Mouse (Mus musculus): ENCODE data around the gene Gm20388.

Gene Gm20388

DNA sequence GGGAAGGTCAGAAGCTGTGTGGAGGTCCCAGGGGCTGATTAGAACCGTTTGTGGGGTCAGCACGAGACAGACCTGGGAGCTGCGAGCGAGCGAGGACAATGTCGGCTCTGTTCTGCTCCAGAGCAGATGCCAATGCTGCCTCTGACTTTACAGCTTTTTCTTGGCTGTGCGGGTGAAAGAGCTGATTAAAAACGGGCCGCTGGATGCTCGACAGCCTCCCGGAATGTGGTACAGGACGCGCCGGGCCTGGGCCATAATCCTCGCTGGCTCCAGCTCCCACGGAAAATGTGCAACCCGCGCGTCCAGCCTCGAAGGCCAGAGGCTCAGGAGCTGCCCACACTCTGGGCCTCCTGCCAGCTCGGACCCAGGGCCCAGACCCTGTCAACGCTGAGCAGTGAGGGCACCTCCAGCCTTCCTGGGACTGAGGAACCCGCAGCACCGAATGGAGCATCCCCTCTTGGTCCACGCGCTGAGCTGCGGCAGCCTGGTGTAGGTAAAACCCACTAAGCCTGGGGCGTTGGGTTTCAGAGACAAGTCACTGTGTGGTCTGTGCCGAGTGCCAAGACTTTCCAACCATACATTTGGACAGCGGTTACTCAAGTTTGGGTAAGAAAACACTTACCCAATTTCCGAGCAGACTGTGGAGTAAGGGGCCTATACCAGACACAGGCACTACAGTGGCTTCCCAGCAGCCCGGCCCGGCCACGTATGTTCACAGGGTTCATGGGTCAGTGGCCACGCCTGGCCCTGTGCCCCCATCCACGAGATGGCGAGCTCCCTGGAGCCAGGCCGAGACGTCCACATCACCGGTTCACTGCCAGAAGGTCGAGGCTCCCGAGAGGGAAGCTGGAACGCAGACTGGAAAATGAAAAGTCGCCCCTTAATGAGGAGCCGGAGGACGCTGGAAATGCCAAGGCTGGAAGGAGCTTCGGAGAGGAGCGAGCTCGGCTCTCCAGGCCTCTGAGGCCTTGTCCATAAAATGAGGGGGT is 1557.7 kb downstream of the Gm20388 start:
- DNase-seq (ENCODE audit: low read depth, low spot score): no peak

DNA sequence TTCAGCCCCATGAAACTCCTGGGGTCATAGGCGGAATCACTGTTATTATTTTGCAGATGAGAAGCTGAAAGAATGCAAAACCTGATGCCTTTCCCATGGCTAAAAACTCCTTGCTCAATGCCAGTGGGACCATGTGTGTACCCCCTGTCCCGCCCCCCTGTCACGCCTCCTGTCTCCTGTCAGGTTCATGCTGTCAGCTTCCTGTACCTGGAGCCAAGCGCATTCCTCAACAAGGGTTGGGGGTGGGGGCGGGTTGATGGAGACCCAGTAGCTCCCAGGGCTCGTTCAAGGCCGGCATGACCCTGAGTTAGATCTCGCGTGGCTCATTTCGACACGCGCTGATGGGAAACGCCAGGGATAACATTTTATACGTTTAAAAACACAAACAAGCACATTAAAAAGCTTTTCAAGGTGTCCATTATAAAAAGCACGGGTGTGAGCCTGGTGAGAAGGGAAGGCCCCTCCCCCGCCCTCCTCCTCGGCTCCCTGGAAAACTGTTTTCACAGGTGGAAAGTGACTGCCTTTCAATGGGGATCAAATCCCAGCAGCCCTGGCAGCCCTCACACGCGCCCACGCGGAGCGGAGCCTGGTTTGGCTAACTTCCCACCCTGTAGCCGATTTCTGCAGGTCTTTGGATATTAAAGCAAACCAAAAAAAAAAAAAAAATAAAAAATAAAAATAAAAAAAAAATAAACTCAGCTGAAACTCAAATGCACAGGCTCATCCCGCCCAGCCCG is 1563.7 kb downstream of the Gm20388 start:
- DNase-seq (ENCODE audit: low read depth, low spot score): peak; percentile 46

DNA sequence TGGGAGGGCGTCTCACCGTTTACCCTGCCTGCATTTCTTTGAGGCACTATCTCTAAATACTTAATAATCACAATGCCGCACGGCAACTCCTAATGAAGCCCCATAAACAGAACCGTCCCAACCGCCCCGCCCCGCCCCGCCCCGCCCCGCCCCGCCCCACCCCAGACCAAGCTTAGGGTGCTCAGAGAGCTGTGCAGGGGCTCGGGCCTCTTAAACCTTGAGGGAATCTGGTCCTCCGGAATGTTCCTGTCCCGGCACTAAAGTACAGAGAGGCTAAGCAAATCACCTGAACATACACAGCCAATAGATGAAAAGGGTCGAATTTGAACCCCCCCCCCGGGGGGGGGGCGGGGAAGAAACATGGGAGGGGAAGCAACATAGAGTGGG is 1564.2 kb downstream of the Gm20388 start:
- DNase-seq (ENCODE audit: low read depth, low spot score): no peak

GRCm38 (mm10) chr8:121477851-121478547 is 1567.4 kb downstream of the Gm20388 start:
- DNase-seq (ENCODE audit: low read depth, low spot score): peak; percentile 24

GRCm38 (mm10) chr8:121479144-121479543 is 1568.5 kb downstream of the Gm20388 start:
- no peak for DNase-seq (ENCODE audit: low read depth, low spot score)

DNA sequence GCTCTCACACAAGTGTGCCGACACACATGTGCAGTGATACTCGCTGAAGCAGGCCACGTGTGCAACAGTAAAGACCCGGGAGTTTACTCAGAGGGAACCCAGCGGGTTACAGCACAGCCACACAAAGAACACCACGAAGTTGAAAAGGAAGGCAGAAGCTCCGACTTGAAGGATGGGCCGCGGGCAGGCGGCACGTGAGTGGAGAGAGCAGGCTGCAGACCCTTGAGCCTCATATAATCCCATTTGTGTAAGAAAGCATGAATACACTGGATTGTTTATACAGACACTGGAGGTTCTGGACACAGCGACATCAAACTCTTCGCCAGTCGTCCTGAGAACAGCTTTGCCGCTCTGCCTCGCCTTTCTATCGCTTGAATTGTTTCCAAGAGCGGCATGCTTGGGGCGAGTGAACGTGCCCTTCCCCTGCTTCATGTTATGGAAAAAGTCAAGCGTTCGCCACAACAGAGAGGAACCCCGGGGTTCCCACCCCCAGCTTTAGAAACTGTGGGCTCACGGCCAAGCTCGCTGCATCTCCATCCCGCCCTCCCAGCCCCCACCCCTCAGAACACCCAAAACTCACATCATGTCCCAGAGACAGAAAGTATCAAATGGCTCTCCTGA is 1569.9 kb downstream of the Gm20388 start:
- no peak for DNase-seq (ENCODE audit: low read depth, low spot score)

DNA sequence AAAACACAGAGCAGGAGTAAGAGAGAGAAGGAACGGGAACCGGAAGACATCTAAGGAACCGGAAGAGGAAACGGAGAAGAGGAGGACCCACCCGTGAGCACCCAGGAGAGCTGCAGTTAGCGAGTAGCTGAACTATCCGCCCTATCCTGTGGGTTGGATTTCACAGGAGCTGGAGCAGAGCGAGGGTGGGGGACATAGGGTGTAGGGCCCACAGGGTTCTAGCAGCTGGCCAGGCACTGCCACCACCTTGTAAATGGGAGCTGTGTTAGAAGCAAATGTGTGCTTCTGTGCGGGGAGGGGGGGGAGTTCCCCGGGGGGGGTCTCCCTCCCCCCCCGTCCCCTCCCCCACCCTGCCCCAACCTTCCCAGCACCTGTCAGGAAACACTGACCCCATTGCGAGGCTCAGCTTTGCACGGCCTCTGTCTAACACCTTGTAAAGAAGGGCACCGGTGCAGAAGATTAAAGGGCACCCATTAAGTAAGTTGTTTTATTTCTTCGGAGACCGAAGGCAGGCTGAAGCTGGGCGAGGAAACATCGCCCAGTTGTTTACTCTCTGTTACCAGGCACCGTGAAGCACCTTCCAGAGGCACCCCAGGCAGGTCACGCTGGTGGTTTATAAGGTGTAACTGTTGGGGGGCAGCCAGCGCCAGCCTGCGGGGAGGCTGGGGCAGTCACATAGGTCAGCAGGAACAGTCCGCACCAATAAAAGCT is 1573.6 kb downstream of the Gm20388 start:
- no peak for DNase-seq (ENCODE audit: low read depth, low spot score)

DNA sequence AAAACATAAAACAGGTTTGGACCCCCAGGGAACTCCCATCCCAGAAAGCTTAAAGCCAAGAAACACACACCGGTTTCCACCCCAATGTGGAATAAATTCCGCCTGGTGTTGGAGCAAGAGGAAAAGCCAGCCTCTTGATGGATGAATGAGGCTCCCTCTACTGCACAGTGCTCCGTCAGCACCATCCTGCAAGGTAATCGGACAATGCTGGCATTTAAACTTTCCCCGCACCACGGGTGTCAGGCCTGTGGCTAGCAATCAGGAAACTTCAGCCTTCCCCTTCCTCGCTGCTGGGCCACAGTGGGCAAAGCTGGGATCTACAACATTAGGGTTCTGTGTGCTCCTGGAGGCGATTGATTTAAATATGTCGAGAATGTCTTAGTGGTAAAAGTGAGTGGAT is 1581.0 kb downstream of the Gm20388 start:
- no peak for DNase-seq (ENCODE audit: low read depth, low spot score)

GRCm38 (mm10) chr8:121497621-121498020 is 1587.0 kb downstream of the Gm20388 start:
- peak; percentile 48 for DNase-seq (ENCODE audit: low read depth, low spot score)

- no peak for DNase-seq (ENCODE audit: low read depth, low spot score)
Measured at GRCm38 (mm10) chr8:121511751-121512150, 1601.1 kb downstream of the Gm20388 start.

DNA sequence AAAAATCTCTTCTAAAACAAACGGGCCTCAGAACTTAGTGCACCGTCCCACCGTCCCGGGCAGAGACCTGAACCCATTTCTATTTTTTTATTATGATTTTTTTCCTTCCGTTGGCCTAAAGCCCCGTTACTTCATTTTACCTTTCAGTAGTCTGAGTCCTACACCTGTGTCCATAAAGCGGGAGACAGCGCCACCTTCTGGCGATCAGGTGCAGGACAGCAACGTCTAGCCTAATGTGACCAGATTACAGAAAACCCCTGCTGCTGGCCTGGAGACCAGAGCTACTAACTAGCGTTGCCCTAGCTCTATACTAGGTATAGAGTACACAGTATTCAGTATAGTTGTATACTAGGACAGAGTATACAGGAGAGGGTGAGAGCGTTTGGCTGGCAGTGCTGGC is 1602.8 kb downstream of the Gm20388 start:
- DNase-seq (ENCODE audit: low read depth, low spot score): peak; percentile 83

GRCm38 (mm10) chr8:121525111-121525818 is 1614.6 kb downstream of the Gm20388 start:
- DNase-seq (ENCODE audit: low read depth, low spot score): no peak

DNA sequence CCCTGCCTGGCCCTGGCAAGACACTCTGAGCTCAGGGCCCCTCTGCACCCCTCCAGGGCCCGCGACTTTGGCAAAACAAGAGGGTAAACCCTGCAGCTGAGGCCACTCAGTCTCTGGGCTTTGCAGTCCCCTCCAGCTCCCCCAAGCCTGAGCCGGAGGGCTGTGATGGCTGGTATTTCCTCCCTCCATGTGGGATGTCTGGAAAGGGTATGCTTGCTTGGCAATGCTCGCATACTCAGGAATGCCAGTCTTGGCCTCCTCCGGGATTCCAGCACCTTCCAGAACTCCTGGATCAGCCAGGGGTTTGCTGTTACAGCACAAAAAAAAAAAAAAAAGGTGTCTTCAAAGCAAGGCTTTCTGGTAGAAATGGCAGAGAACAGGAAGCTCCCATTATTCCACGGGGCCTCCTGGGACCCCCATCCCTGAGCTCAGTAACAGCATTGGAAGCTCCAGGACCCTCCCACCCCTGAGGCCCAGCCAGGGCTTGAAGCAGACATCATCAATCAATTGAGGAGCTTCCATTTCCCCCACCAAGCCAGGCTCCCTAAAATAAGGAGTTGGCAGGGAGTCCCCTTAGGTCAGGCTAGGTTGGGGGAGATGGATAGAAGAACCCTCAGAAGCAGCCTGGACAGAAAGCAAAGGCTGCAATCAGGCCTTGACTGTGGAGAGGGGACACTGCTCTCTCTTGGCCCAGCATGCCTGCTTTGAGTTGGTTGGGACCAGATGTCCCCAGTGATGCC is 1616.3 kb downstream of the Gm20388 start:
- DNase-seq (ENCODE audit: low read depth, low spot score): no peak

GRCm38 (mm10) chr8:121527751-121528150 is 1617.1 kb downstream of the Gm20388 start:
- DNase-seq (ENCODE audit: low read depth, low spot score): no peak

- no peak for DNase-seq (ENCODE audit: low read depth, low spot score)
Measured at GRCm38 (mm10) chr8:121528790-121529189, 1618.1 kb downstream of the Gm20388 start.

DNA sequence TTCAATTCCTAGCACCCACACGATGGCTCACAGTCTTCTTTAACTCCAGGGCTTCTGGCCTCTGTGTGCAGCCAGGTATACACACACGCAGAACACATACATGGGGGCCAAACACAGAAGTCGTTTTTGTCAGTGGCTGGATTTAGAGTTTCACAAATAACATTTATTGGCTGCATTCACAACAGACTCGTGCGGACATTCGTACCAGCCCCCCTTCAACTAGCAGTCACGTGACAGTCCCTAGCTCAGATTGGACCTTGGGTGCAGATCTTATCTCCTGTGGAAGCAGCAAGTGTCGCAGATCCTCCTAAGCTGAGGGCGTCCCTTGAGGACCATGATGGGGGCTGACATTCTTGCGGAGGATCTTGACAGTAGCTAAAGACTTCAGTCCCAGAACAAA is 1620.0 kb downstream of the Gm20388 start:
- no peak for DNase-seq (ENCODE audit: low read depth, low spot score)

DNA sequence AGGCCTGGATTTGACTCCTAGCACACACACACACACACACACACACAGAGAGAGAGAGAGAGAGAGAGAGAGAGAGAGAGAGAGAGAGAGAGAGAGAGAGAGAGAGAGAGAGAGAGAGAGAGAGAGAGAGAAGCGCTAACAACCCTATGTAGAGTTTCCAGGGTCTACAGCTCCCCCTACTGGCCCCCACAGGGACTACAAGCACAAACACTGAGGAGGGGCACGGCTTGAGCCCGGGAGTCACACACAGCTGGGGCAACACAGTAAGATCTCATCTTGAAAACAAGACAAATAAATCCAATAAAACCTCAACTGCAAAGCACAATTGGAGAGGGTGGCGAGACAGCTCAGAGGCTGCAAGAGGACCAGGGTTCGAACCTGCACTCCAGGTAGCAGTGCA is 1621.7 kb downstream of the Gm20388 start:
- DNase-seq (ENCODE audit: low read depth, low spot score): peak; percentile 74

GRCm38 (mm10) chr8:121541862-121542261 is 1631.2 kb downstream of the Gm20388 start:
- DNase-seq (ENCODE audit: low read depth, low spot score): peak; percentile 90

DNA sequence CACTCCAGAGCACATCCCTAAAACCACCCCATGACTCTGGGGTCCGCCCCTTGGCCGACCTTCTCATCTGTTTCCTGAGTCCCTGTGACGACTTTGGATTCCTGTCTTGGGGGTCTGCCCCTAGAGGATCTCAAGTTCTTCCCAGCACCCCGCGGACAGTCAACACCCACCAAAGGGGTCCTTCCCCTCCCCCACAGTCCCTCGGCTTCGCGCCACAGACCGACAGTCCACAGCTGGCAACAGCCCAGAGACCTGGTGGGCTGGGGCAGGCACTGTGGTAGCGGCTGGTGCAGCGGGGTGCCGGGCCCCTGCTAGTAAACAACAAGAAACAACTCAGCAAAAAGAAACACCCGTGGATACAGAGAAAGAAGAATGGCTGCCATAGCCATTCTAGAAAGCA is 1632.3 kb downstream of the Gm20388 start:
- no peak for DNase-seq (ENCODE audit: low read depth, low spot score)

Data from ES-CJ7 (cell line).